Mouse (Mus musculus) C2C12 (cell line): ENCODE data around the gene B4galt1.

ENCODE experiments used
- CEBPB ChIP-seq: IDR thresholded peaks from one replicate; pipeline ENCODE4 v1.6.1; 2011; ENCODE audit warnings: low read depth, mild to moderate bottlenecking, control low read depth, moderate library complexity
- CTCF ChIP-seq: IDR thresholded peaks from one replicate; pipeline ENCODE4 v1.5.1; 2011; ENCODE audit not compliant: control insufficient read depth, insufficient read depth, insufficient read length
- USF1 ChIP-seq: IDR thresholded peaks from one replicate; pipeline ENCODE4 v1.6.1; 2011; ENCODE audit warnings: low read depth, mild to moderate bottlenecking, control low read depth, moderate library complexity

- TF ChIP-seq CTCF (no peak), USF1 (no peak), CEBPB (no peak)
These were observed 41.8 kb upstream of the B4galt1 start for GRCm38 (mm10) chr4:40895646-40896045.
